Mouse (Mus musculus) neural tube, embryonic 10.5 days (tissue): ENCODE measurements around the gene Fam189a1.

ENCODE experiments used
- DNase-seq: peaks from one replicate; pipeline ENCODE4 v3.0.0-alpha.2; 2017; ENCODE audit warnings: low spot score; ENCODE audit errors: extremely low spot score

Gene Fam189a1

GRCm38 (mm10) chr7:65104207-65105096 lies 51.9 kb downstream of the Fam189a1 start:
- DNase-seq: no peak

- DNase-seq: no peak
Observed at GRCm38 (mm10) chr7:65101661-65102060, 54.7 kb downstream of the Fam189a1 start.

GRCm38 (mm10) chr7:65097708-65098107 lies 58.7 kb downstream of the Fam189a1 start:
- DNase-seq: no peak

GRCm38 (mm10) chr7:65095631-65096107 lies 60.7 kb downstream of the Fam189a1 start:
- no peak for DNase-seq

GRCm38 (mm10) chr7:65093314-65093713 lies 63.1 kb downstream of the Fam189a1 start:
- no peak for DNase-seq

GRCm38 (mm10) chr7:65091486-65091885 lies 64.9 kb downstream of the Fam189a1 start:
- DNase-seq: no peak

GRCm38 (mm10) chr7:65085972-65086371 lies 70.4 kb downstream of the Fam189a1 start:
- no peak for DNase-seq

- no peak for DNase-seq
Observed at GRCm38 (mm10) chr7:65082778-65083091, 73.6 kb downstream of the Fam189a1 start.

- DNase-seq: no peak
Observed at GRCm38 (mm10) chr7:65081979-65082777, 74.2 kb downstream of the Fam189a1 start.

GRCm38 (mm10) chr7:65076134-65076533 lies 80.2 kb downstream of the Fam189a1 start:
- no peak for DNase-seq

GRCm38 (mm10) chr7:65074194-65074593 lies 82.2 kb downstream of the Fam189a1 start:
- no peak for DNase-seq

GRCm38 (mm10) chr7:65073555-65073954 lies 82.8 kb downstream of the Fam189a1 start:
- peak; percentile 73 for DNase-seq

- no peak for DNase-seq
Observed at GRCm38 (mm10) chr7:65066211-65066610, 90.2 kb downstream of the Fam189a1 start.

- DNase-seq: no peak
Observed at GRCm38 (mm10) chr7:65065457-65065856, 90.9 kb downstream of the Fam189a1 start.

- no peak for DNase-seq
Observed at GRCm38 (mm10) chr7:65064638-65065037, 91.7 kb downstream of the Fam189a1 start.

- DNase-seq: no peak
Observed at GRCm38 (mm10) chr7:65064096-65064495, 92.3 kb downstream of the Fam189a1 start.

GRCm38 (mm10) chr7:65060163-65060799 lies 96.1 kb downstream of the Fam189a1 start:
- DNase-seq: no peak

- DNase-seq: no peak
Observed at GRCm38 (mm10) chr7:65056864-65057263, 99.5 kb downstream of the Fam189a1 start.

- DNase-seq: no peak
Observed at GRCm38 (mm10) chr7:65051986-65052385, 104.4 kb downstream of the Fam189a1 start.

- no peak for DNase-seq
Observed at GRCm38 (mm10) chr7:65049236-65049954, 107.0 kb downstream of the Fam189a1 start.

- DNase-seq: no peak
Observed at GRCm38 (mm10) chr7:65047700-65048099, 108.7 kb downstream of the Fam189a1 start.
